Mouse (Mus musculus) thymus, postnatal 25 days (tissue): Measurements from ENCODE around the gene Mfsd6.
"Not testable (repeated sequence)": the region's sequence is repeated elsewhere in the genome, so short reads cannot be mapped to it uniquely, and the experiment has no call there.

Experiments
- DNase-seq: peaks from one replicate; pipeline ENCODE4 v3.0.0; 2022

The Mfsd6 gene

GRCm38 (mm10) chr1:52707030-52707429 is 20.2 kb downstream of the Mfsd6 start:
- DNase-seq: no peak

- no peak for DNase-seq
Measured at GRCm38 (mm10) chr1:52702738-52703491, 24.3 kb downstream of the Mfsd6 start.

- no peak for DNase-seq
Measured at GRCm38 (mm10) chr1:52701941-52702340, 25.3 kb downstream of the Mfsd6 start.

GRCm38 (mm10) chr1:52694456-52694855 is 32.8 kb downstream of the Mfsd6 start:
- not testable (repeated sequence) for DNase-seq

GRCm38 (mm10) chr1:52687636-52688035 is 39.6 kb downstream of the Mfsd6 start:
- DNase-seq: no peak

- no peak for DNase-seq
Measured at GRCm38 (mm10) chr1:52683550-52683949, 43.7 kb downstream of the Mfsd6 start.

GRCm38 (mm10) chr1:52676621-52677020 is 50.6 kb downstream of the Mfsd6 start:
- no peak for DNase-seq

GRCm38 (mm10) chr1:52675561-52676551 is 51.4 kb downstream of the Mfsd6 start:
- no peak for DNase-seq

- no peak for DNase-seq
Measured at GRCm38 (mm10) chr1:52669931-52670330, 57.3 kb downstream of the Mfsd6 start.

- no peak for DNase-seq
Measured at GRCm38 (mm10) chr1:52668743-52669323, 58.4 kb downstream of the Mfsd6 start.

- DNase-seq: no peak
Measured at GRCm38 (mm10) chr1:52663228-52663627, 64.0 kb downstream of the Mfsd6 start.

- no peak for DNase-seq
Measured at GRCm38 (mm10) chr1:52660765-52661164, 66.5 kb downstream of the Mfsd6 start.

GRCm38 (mm10) chr1:52660278-52660677 is 67.0 kb downstream of the Mfsd6 start:
- DNase-seq: no peak

GRCm38 (mm10) chr1:52658160-52658559 is 69.1 kb downstream of the Mfsd6 start:
- DNase-seq: no peak

- peak; percentile 58 for DNase-seq
Measured at GRCm38 (mm10) chr1:52655153-52655552, 72.1 kb downstream of the Mfsd6 start.

- no peak for DNase-seq
Measured at GRCm38 (mm10) chr1:52653366-52653765, 73.9 kb downstream of the Mfsd6 start.

GRCm38 (mm10) chr1:52652601-52653253 is 74.5 kb downstream of the Mfsd6 start:
- DNase-seq: no peak

GRCm38 (mm10) chr1:52650066-52650465 is 77.2 kb downstream of the Mfsd6 start:
- peak; percentile 28 for DNase-seq

- DNase-seq: peak; percentile 82
Measured at GRCm38 (mm10) chr1:52648153-52649027, 78.9 kb downstream of the Mfsd6 start.

- no peak for DNase-seq
Measured at GRCm38 (mm10) chr1:52640736-52641135, 86.5 kb downstream of the Mfsd6 start.

GRCm38 (mm10) chr1:52640266-52640665 is 87.0 kb downstream of the Mfsd6 start:
- DNase-seq: no peak

GRCm38 (mm10) chr1:52639090-52639489 is 88.2 kb downstream of the Mfsd6 start:
- no peak for DNase-seq
